Mouse (Mus musculus): Measurements from ENCODE around the gene Olfr33. TPM values are rescaled to one million over a fixed set of nuclear protein-coding genes. Genes with fewer than 3 reads are reported as not detected.

Olfr33 gene
- not detected in 2 replicates for polyA plus RNA-seq (2012; rRNA removed)

DNA sequence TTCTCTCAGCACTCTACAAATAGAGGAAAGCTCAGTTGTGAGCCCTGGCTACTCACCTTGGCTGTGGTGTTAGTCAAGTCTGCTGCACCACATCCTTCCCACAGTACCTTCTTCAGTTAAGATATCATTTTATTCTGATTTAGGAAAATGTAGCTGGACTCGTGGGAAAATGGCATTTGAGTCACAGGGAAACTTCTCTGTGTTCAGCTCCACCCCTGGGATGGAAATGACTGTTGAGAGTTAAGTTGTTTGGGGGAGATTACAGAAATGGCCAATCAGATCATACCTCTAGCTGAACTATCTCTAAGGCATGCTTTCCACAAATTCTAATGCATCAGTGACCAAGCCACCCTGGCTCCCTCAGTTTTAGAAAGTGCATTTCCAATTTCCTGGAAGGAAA is at the start of gene Olfr33:
Olfr33 (minus strand) TSS at position 101 of the 400 bp plus-strand sequence.
- no peaks in the 10 kb centered on the region for H3K4me1 ChIP-seq (ENCODE audit: control insufficient read depth, insufficient read depth, insufficient read length)
- DNase-seq (ENCODE audit: low read depth in 1 of 2, low spot score in 2 of 2): no peak
- H3K27ac ChIP-seq (ENCODE audit: insufficient read depth, low read length): no peak within 1 kb of the TSS
- H3K36me3 ChIP-seq (ENCODE audit: control insufficient read depth, insufficient read depth, low read length): no peaks in the 10 kb centered on the region
- WGBS: 37% methylated on average over 1 of the region's 1 CpGs
- no peaks in the 10 kb centered on the region for H3K27me3 ChIP-seq (ENCODE audit: control insufficient read depth, insufficient read depth, low read length)
- H3K4me3 ChIP-seq (ENCODE audit: extremely low read depth, insufficient read depth, insufficient read length): no peak within 1 kb of the TSS
- TF ChIP-seq POLR2A (IDR thresholded peaks at IDR 0.05; ENCODE audit: low read depth, low read length) (no peak), CTCF (IDR thresholded peaks at IDR 0.05; ENCODE audit: extremely low read depth, insufficient read depth, insufficient read length, insufficient replicate concordance) (no peak)

DNA sequence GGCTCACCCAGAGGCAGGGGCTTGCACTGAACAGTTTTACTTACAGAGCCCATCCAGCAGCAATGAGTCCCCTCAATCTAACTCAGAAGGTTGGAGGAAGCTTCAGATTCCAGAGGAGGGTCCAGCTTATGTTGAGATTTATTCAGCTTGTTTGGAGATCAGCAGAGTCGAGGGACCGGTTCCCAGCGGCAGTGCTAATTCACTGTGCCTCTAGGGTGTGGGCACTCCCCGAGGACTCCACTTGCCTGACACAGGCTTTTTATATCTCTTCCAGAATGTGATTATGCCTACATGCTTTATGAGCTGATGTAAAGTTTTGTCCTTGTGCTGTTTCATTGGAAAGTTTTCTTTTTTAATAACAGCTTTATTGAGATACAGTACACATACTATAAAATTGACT is 40.4 kb upstream of the Olfr33 start, which contains the start of the genes Olfr560 and Olfr78:
Olfr560 (minus strand) TSS at position 101 of the 400 bp plus-strand sequence.
Olfr78 (minus strand) TSS at position 206 of the 400 bp plus-strand sequence.
- no peak within 1 kb of the TSS for H3K4me3 ChIP-seq (ENCODE audit: extremely low read depth, insufficient read depth, insufficient read length)
- no peak for TF ChIP-seq POLR2A (IDR thresholded peaks at IDR 0.05; ENCODE audit: low read depth, low read length)
- no peak for TF ChIP-seq CTCF (IDR thresholded peaks at IDR 0.05; ENCODE audit: extremely low read depth, insufficient read depth, insufficient read length, insufficient replicate concordance)
- 87% methylated on average over 4 of the region's 4 CpGs for WGBS
- no peaks in the 10 kb centered on the region for H3K4me1 ChIP-seq (ENCODE audit: control insufficient read depth, insufficient read depth, insufficient read length)
- DNase-seq (ENCODE audit: low read depth in 1 of 2, low spot score in 2 of 2): no peak
- H3K27me3 ChIP-seq (ENCODE audit: control insufficient read depth, insufficient read depth, low read length): no peaks in the 10 kb centered on the region
- no peak within 1 kb of the TSS for H3K27ac ChIP-seq (ENCODE audit: insufficient read depth, low read length)
- no peaks in the 10 kb centered on the region for H3K36me3 ChIP-seq (ENCODE audit: control insufficient read depth, insufficient read depth, low read length)

DNA sequence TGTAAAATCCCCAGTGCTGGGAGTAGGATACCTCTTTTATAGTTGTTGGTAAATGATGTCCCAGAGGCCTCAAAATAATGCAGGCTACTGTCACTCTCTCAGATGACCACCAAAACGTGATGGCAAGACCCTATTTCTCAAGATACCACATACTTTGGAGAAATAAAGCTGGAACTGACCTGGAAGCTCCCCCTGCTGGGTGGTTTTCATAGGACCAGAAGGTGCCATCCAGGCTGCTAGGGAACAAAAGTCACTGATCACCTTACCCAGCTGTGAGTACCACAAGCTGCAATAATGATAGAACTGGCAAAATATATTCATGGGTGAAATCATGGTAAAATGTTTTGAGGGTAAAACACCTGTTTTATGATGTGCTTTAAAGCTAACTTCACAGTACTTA is 33.2 kb upstream of the Olfr33 start:
- 5% methylated on average over 1 of the region's 1 CpGs for WGBS
- Histone ChIP-seq H3K36me3 (ENCODE audit: control insufficient read depth, insufficient read depth, low read length) (no peaks in the 10 kb centered on the region), H3K4me1 (ENCODE audit: control insufficient read depth, insufficient read depth, insufficient read length) (no peaks in the 10 kb centered on the region), H3K27ac (ENCODE audit: insufficient read depth, low read length) (no peak overlapping the region), H3K27me3 (ENCODE audit: control insufficient read depth, insufficient read depth, low read length) (no peaks in the 10 kb centered on the region), H3K4me3 (ENCODE audit: extremely low read depth, insufficient read depth, insufficient read length) (no peak overlapping the region)
- no peak for TF ChIP-seq CTCF (IDR thresholded peaks at IDR 0.05; ENCODE audit: extremely low read depth, insufficient read depth, insufficient read length, insufficient replicate concordance)
- TF ChIP-seq POLR2A (IDR thresholded peaks at IDR 0.05; ENCODE audit: low read depth, low read length): no peak
- no peak for DNase-seq (ENCODE audit: low read depth in 1 of 2, low spot score in 2 of 2)

DNA sequence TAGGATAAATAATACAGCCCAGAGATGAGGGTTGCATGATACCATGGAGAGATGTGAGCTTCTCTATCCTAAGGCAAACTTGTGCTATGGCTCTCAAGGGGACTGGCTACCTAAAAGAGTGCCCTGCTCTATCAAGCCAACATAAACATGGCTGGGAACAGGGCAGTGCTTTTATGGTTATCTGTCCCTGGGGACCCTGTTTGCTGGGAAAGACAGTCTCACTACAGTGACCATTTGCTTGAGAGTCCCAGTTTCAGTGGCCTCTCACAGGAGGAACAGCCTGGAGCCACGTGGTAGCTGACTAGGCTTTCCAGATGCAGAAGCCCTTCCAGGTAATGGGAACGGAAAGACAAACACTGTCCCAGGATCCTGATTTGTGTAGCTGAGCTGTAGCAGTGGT is 18.8 kb upstream of the Olfr33 start:
- DNase-seq (ENCODE audit: low read depth in 1 of 2, low spot score in 2 of 2): no peak
- Histone ChIP-seq H3K27ac (ENCODE audit: insufficient read depth, low read length) (no peak overlapping the region), H3K4me1 (ENCODE audit: control insufficient read depth, insufficient read depth, insufficient read length) (no peaks in the 10 kb centered on the region), H3K36me3 (ENCODE audit: control insufficient read depth, insufficient read depth, low read length) (no peaks in the 10 kb centered on the region), H3K27me3 (ENCODE audit: control insufficient read depth, insufficient read depth, low read length) (no peaks in the 10 kb centered on the region), H3K4me3 (ENCODE audit: extremely low read depth, insufficient read depth, insufficient read length) (no peak overlapping the region)
- TF ChIP-seq POLR2A (IDR thresholded peaks at IDR 0.05; ENCODE audit: low read depth, low read length) (no peak), CTCF (IDR thresholded peaks at IDR 0.05; ENCODE audit: extremely low read depth, insufficient read depth, insufficient read length, insufficient replicate concordance) (no peak)
- 56% methylated on average over 2 of the region's 2 CpGs for WGBS

- 73% methylated on average over 1 of the region's 1 CpGs for WGBS
- TF ChIP-seq POLR2A (IDR thresholded peaks at IDR 0.05; ENCODE audit: low read depth, low read length): no peak
- TF ChIP-seq CTCF (IDR thresholded peaks at IDR 0.05; ENCODE audit: extremely low read depth, insufficient read depth, insufficient read length, insufficient replicate concordance): no peak
- Histone ChIP-seq H3K4me1 (ENCODE audit: control insufficient read depth, insufficient read depth, insufficient read length) (no peaks in the 10 kb centered on the region), H3K27ac (ENCODE audit: insufficient read depth, low read length) (no peak overlapping the region), H3K4me3 (ENCODE audit: extremely low read depth, insufficient read depth, insufficient read length) (no peak overlapping the region), H3K27me3 (ENCODE audit: control insufficient read depth, insufficient read depth, low read length) (no peaks in the 10 kb centered on the region), H3K36me3 (ENCODE audit: control insufficient read depth, insufficient read depth, low read length) (no peaks in the 10 kb centered on the region)
- no peak for DNase-seq (ENCODE audit: low read depth in 1 of 2, low spot score in 2 of 2)
Measured at GRCm38 (mm10) chr7:102733793-102734192, 14.9 kb upstream of the Olfr33 start.

DNA sequence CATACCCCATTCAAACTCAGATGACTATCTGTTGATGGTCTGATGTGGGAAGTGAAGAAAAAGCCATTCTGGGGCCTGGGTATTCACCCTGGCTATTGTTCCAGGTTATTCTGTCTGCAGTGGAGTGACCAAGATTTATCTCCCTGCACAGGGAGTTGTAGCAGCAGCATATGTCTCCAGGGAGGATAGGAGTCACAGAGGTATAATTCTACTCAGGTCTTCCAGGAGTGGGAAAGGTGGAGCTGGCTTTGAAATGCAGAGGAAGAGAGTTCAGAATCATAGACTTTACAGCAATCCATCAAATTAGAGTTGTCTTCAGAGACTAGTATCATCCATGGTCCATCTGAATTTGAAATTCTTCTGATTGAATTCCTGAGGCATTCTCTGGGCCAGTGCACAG is 8.5 kb upstream of the Olfr33 start, which contains the start of gene Olfr559:
Olfr559 (minus strand) TSS at position 101 of the 400 bp plus-strand sequence.
- H3K4me3 ChIP-seq (ENCODE audit: extremely low read depth, insufficient read depth, insufficient read length): no peak within 1 kb of the TSS
- no peak within 1 kb of the TSS for H3K27ac ChIP-seq (ENCODE audit: insufficient read depth, low read length)
- no peak for DNase-seq (ENCODE audit: low read depth in 1 of 2, low spot score in 2 of 2)
- H3K36me3 ChIP-seq (ENCODE audit: control insufficient read depth, insufficient read depth, low read length): no peaks in the 10 kb centered on the region
- H3K27me3 ChIP-seq (ENCODE audit: control insufficient read depth, insufficient read depth, low read length): no peaks in the 10 kb centered on the region
- no peak for TF ChIP-seq CTCF (IDR thresholded peaks at IDR 0.05; ENCODE audit: extremely low read depth, insufficient read depth, insufficient read length, insufficient replicate concordance)
- no peak for TF ChIP-seq POLR2A (IDR thresholded peaks at IDR 0.05; ENCODE audit: low read depth, low read length)
- H3K4me1 ChIP-seq (ENCODE audit: control insufficient read depth, insufficient read depth, insufficient read length): no peaks in the 10 kb centered on the region

- TF ChIP-seq POLR2A (IDR thresholded peaks at IDR 0.05; ENCODE audit: low read depth, low read length) (no peak), CTCF (IDR thresholded peaks at IDR 0.05; ENCODE audit: extremely low read depth, insufficient read depth, insufficient read length, insufficient replicate concordance) (no peak)
- Histone ChIP-seq H3K36me3 (ENCODE audit: control insufficient read depth, insufficient read depth, low read length) (no peaks in the 10 kb centered on the region), H3K27ac (ENCODE audit: insufficient read depth, low read length) (no peak within 1 kb of the TSS), H3K4me3 (ENCODE audit: extremely low read depth, insufficient read depth, insufficient read length) (no peak within 1 kb of the TSS), H3K27me3 (ENCODE audit: control insufficient read depth, insufficient read depth, low read length) (no peaks in the 10 kb centered on the region), H3K4me1 (ENCODE audit: control insufficient read depth, insufficient read depth, insufficient read length) (no peaks in the 10 kb centered on the region)
- DNase-seq (ENCODE audit: low read depth in 1 of 2, low spot score in 2 of 2): no peak
Measured at GRCm38 (mm10) chr7:102701915-102702314, 17.0 kb downstream of the Olfr33 start, which contains the start of gene Olfr558. Gene Olfr558, plus strand, starts transcription at chr7:102702215.

Measured in spleen, adult 2 months (tissue).